Mouse (Mus musculus) heart, adult 2 months (tissue): ENCODE measurements at regions not wholly inside any gene's neighbourhood (a gene's known extent, or its start where the extent isn't known, plus 50 kb on each side); places are given as distances from the start of the nearest gene placed in this dataset.

Experiments used
- CTCF ChIP-seq: fragments of 200-600 bp; IDR thresholded peaks from 2 replicates; pipeline ENCODE4 v1.8.1; 2022; ENCODE audit warnings: antibody characterized with exemption, mild to moderate bottlenecking, moderate library complexity
- EP300 ChIP-seq: fragments of 200-500 bp; IDR thresholded peaks from 2 replicates; pipeline ENCODE4 v1.6.1; 2011; ENCODE audit warnings: low read depth, low read length, control low read depth; ENCODE audit not compliant: insufficient read depth

DNA sequence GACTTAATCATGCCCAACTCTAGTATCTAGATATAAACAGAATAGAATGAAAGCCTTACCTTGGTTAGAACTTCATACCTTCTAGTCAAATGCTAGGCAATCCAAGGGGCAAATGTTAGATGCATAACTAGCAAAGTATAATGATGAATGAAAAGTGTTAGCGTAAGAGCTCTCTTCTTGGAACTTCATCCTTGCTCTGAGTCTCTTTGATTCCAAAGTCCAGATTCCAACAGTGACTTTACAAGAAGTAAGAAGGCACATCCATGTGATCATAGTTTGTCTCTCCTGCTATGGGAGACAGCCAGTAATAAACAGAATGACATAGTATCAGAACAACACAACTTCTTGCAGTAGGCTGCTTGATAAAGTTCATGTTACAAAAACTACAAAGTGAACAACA, 54.6 kb upstream of the Ift57 start:
- TF ChIP-seq EP300: no peak
- no peak for TF ChIP-seq CTCF
